Mouse (Mus musculus) testis, adult 10 weeks (tissue): ENCODE measurements around the gene Gm9049. TPM values are rescaled to one million over a fixed set of nuclear protein-coding genes. Genes with fewer than 3 reads are reported as not detected.

ENCODE experiments used
- polyA plus RNA-seq: library from polyadenylated mRNA; stranded (reverse); fragments of 350-450 nt; fragmentation: Illumina TruSeq; extraction: RNeasy Lipid Tissue Mini Kit (QIAGEN cat#74804); gene quantifications from one replicate; pipeline ENCODE4 v1.2.3, GENCODE M21; 2014; ENCODE audit warnings: low read depth, low replicate concordance

Gene Gm9049
- not detected for polyA plus RNA-seq

GRCm38 (mm10) chr10:118354005-118354404 lies at the start of gene Gm9049:
TSS of gene Gm9049 (minus strand) at chr10:118354105.

DNA sequence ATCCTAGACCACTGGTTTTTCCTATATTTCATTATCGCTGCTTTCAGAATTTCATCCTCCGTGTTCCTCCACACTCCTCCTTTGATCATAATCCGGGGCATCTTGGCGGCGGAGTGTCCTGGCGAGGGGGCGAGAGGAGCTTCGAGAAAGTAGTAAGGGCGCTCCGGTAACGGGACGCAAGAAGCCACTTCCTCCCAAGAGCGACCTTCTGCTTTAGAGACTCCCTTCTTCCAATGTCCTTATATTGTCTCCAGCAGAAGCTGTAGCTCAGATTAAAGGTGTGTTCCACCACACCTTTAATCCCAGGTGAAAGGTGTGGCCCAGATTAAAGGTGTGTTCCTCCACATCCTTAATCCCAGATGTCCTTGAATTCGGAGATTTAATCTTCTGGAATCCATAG lies 5.3 kb downstream of the Gm9049 start, which contains the start of gene Gm9048:
Gene Gm9048, minus strand, starts transcription at position 101 of the 400 bp plus-strand sequence.

DNA sequence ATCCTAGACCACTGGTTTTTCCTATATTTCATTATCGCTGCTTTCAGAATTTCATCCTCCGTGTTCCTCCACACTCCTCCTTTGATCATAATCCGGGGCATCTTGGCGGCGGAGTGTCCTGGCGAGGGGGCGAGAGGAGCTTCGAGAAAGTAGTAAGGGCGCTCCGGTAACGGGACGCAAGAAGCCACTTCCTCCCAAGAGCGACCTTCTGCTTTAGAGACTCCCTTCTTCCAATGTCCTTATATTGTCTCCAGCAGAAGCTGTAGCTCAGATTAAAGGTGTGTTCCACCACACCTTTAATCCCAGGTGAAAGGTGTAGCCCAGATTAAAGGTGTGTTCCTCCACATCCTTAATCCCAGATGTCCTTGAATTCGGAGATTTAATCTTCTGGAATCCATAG lies 10.8 kb downstream of the Gm9049 start, which contains the start of gene Gm9046:
Gene Gm9046, minus strand, starts transcription at position 101 of the 400 bp plus-strand sequence.

GRCm38 (mm10) chr10:118337731-118338130 lies 16.2 kb downstream of the Gm9049 start, which contains the start of gene Gm9045:
TSS of gene Gm9045 (minus strand) at chr10:118337831.

GRCm38 (mm10) chr10:118332308-118332707 lies 21.6 kb downstream of the Gm9049 start, which contains the start of gene Gm9044:
TSS of gene Gm9044 (minus strand) at chr10:118332408.

DNA sequence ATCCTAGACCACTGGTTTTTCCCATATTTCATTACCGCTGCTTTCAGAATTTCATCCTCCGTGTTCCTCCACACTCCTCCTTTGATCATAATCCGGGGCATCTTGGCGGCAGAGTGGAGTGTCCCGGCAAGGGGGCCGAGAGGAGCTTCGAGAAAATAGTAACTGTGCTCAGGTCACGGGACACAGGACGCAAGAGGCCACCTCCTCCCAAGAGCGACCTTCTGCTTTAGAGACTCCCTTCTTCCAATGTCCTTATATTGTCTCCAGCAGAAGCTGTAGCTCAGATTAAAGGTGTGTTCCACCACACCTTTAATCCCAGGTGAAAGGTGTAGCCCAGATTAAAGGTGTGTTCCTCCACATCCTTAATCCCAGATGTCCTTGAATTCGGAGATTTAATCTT lies 27.0 kb downstream of the Gm9049 start, which contains the start of gene Gm9040:
Gene Gm9040, minus strand, starts transcription at position 101 of the 400 bp plus-strand sequence.

Other genes starting within 250 kb of the Gm9049 start
- 69.2 TPM for gene Mdm1, start 212.3 kb downstream of the Gm9049 start, polyA plus RNA-seq
- not detected for gene Il22, start 149.2 kb downstream of the Gm9049 start, polyA plus RNA-seq
- not detected for gene Gm32717, start 113.3 kb downstream of the Gm9049 start, polyA plus RNA-seq
- gene Gm32802, start 95.4 kb downstream of the Gm9049 start, polyA plus RNA-seq = not detected
- not detected for gene Iltifb, start 59.1 kb downstream of the Gm9049 start, polyA plus RNA-seq
- gene Gm9040, start 27.1 kb downstream of the Gm9049 start, polyA plus RNA-seq = not detected
- not detected for gene Gm9044, start 21.7 kb downstream of the Gm9049 start, polyA plus RNA-seq
- gene Gm9045, start 16.3 kb downstream of the Gm9049 start, polyA plus RNA-seq = not detected
- not detected for gene Gm9046, start 10.8 kb downstream of the Gm9049 start, polyA plus RNA-seq
- not detected for gene Gm9048, start 5.4 kb downstream of the Gm9049 start, polyA plus RNA-seq
- not detected for gene Ifng, start 86.9 kb upstream of the Gm9049 start, polyA plus RNA-seq